Mouse (Mus musculus): ENCODE measurements around the gene 2410137M14Rik. TPM values are rescaled to one million over a fixed set of nuclear protein-coding genes. Genes with fewer than 3 reads are reported as not detected.

2410137M14Rik gene
- polyA plus RNA-seq, 1 experiment from 2014 or later = not detected

DNA sequence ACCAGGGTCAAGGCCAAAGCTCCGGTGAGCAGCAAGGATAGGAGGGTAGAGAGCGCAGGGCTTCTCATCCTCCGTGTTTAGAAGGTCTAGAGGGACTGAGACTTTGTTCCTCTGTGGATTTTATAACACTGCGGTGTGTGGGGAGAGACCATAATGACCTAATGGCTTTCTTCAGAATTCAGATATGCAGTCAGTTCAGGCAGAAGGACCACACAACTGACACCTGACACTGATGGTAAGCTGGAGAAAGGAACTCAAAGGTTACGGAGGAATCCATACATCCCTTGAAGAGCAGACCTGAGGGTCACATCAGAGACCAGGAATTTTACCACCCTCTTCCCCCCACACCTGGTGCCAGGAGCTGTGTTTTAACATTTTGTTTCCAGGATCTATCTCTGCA is 8.4 kb upstream of the 2410137M14Rik start, which contains the start of gene H2-M5:
TSS of gene H2-M5 (minus strand) at position 101 of the 400 bp plus-strand sequence.
- no peak within 1 kb of the TSS for H3K4me2 ChIP-seq (ENCODE audit: low read depth, low read length, severe bottlenecking)
- WGBS = 26% methylated on average over 5 of the region's 5 CpGs
- H3K36me3 ChIP-seq (ENCODE audit: control insufficient read depth, insufficient read depth, low read length) = no peaks in the 10 kb centered on the region
- no peak within 1 kb of the TSS for H3K4me3 ChIP-seq (ENCODE audit: low read depth, low read length)
- H3K9me3 ChIP-seq (ENCODE audit: control insufficient read depth, low read length) = no peaks in the 10 kb centered on the region
- DNase-seq (ENCODE audit: low spot score) = no peak
- no peak within 1 kb of the TSS for H3K27ac ChIP-seq (ENCODE audit: low read depth, low read length)
- H3K9ac ChIP-seq (ENCODE audit: low read length) = no peak within 1 kb of the TSS
- peaks cover 17% of the 10 kb centered on the region for H3K27me3 ChIP-seq (ENCODE audit: control insufficient read depth, insufficient read depth, low read length)
- H3K4me1 ChIP-seq (replicated peaks; ENCODE audit: control insufficient read depth, insufficient read depth, low read length) = 0 out of 2 replicates have a peak, but pooled peaks cover 1% of the 10 kb centered on the region
- no peak for ATAC-seq (replicated peaks; ENCODE audit: low FRiP score)

DNA sequence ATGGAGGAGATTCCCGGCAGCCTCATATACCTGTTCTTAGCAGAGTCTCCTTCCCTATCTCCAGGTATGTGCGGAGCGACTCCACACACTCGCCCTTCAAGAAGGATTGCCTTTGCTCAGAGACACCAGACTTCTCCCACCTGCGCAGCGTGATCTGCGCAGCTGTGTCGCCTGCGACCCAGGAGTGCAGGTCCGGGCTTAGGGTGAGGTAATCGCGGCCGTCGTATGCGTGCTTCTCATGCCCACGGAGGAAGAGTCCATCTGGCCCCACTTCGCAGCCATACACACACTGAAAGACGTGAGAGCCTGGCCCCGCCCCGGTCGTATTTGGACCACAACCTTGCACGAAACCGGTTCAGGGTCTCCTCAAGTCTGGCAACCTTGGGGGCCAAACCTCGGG is 7.4 kb upstream of the 2410137M14Rik start:
- H3K4me3 ChIP-seq (ENCODE audit: low read depth, low read length) = no peak overlapping the region
- H3K4me2 ChIP-seq (ENCODE audit: low read depth, low read length, severe bottlenecking) = no peak overlapping the region
- no peaks in the 10 kb centered on the region for H3K9me3 ChIP-seq (ENCODE audit: control insufficient read depth, low read length)
- ATAC-seq (replicated peaks; ENCODE audit: low FRiP score) = peak; percentile 36; the same call in 1 of the 2 replicates
- H3K4me1 ChIP-seq (replicated peaks; ENCODE audit: control insufficient read depth, insufficient read depth, low read length) = 0 out of 2 replicates have a peak, but pooled peaks cover 1% of the 10 kb centered on the region
- peaks cover 17% of the 10 kb centered on the region for H3K27me3 ChIP-seq (ENCODE audit: control insufficient read depth, insufficient read depth, low read length)
- H3K9ac ChIP-seq (ENCODE audit: low read length) = no peak overlapping the region
- no peak overlapping the region for H3K27ac ChIP-seq (ENCODE audit: low read depth, low read length)
- no peak for DNase-seq (ENCODE audit: low spot score)
- 5% methylated on average over 24 of the region's 24 CpGs for WGBS
- H3K36me3 ChIP-seq (ENCODE audit: control insufficient read depth, insufficient read depth, low read length) = no peaks in the 10 kb centered on the region

DNA sequence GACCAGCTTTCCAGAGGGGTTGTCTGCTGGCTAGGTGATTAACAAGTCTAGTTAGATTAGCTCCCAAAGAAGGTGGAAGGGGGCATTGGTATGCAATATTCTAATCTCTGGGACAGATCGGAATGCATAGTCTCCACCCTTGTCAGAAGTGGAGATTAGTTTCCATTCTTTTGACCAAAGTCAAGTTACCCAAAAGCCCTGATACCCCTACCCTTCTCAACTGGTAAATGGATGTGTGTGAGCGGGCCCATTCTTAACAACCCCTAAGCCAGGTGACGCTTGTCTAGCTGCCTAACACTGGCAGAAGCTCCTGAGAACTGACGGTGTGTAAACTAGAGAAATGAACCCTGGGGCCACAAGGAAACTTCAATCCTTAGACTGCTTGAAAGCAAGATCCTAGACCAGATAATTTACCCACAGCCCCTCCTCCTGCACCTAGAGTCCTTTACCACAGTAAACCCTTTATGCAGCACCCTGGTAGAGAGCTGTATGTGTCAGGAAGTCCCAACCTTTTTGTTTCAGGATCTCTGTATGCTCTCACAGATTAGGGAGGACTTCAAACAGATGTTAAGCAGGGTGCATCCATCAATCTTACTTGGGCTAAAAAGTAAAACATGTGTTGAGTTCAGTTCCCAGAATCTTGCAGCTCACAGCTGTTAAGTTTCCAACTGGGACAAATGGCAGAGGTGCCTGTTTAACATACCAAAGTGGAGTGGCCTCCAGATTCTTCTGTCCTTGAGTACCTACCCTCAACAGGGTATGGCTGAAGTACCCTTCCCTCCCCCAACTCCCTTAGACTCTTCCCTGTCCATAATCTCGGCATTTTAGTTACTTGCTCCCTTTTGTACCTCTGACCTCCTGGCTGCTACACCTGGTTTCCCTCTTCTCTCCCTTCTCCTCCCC is 1.5 kb upstream of the 2410137M14Rik start:
- no peak for ATAC-seq (replicated peaks; ENCODE audit: low FRiP score)

DNA sequence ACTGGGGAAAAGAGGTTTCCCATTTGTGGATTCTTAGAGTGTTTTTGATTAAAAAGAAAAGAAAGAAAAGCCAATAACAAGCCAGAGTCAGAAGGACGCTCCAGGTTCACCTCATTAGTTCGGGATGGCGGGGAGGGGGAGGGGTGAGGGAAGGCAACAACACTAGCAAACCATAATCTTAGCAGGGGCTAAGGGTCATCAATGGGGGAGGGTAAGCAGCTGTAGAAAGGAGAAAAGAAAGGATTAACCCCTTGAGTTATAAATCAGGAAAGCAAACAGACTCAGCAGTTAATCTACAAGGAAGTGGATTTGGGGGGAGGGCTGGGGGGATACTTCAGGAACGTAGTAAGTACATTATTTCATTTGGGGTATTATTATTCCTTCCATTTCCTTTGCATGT is 808 bp upstream of the 2410137M14Rik start:
- H3K27ac ChIP-seq (ENCODE audit: low read depth, low read length) = no peak overlapping the region
- no peak overlapping the region for H3K9ac ChIP-seq (ENCODE audit: low read length)
- ATAC-seq (replicated peaks; ENCODE audit: low FRiP score) (no peak), DNase-seq (ENCODE audit: low spot score) (no peak)
- 8% methylated on average over 4 of the region's 4 CpGs for WGBS
- H3K4me1 ChIP-seq (replicated peaks; ENCODE audit: control insufficient read depth, insufficient read depth, low read length) = no peaks in the 10 kb centered on the region
- no peaks in the 10 kb centered on the region for H3K36me3 ChIP-seq (ENCODE audit: control insufficient read depth, insufficient read depth, low read length)
- no peaks in the 10 kb centered on the region for H3K27me3 ChIP-seq (ENCODE audit: control insufficient read depth, insufficient read depth, low read length)
- no peaks in the 10 kb centered on the region for H3K9me3 ChIP-seq (ENCODE audit: control insufficient read depth, low read length)
- H3K4me3 ChIP-seq (ENCODE audit: low read depth, low read length) = no peak overlapping the region
- no peak overlapping the region for H3K4me2 ChIP-seq (ENCODE audit: low read depth, low read length, severe bottlenecking)

More for the DNA sequence above, 1.5 kb upstream of the 2410137M14Rik start:
- Histone ChIP-seq H3K27ac (ENCODE audit: low read depth, low read length) (no peak overlapping the region), H3K27me3 (ENCODE audit: control insufficient read depth, insufficient read depth, low read length) (no peaks in the 10 kb centered on the region), H3K4me1 (replicated peaks; ENCODE audit: control insufficient read depth, insufficient read depth, low read length) (no peaks in the 10 kb centered on the region), H3K9ac (ENCODE audit: low read length) (no peak overlapping the region), H3K4me2 (ENCODE audit: low read depth, low read length, severe bottlenecking) (no peak overlapping the region), H3K4me3 (ENCODE audit: low read depth, low read length) (no peak overlapping the region), H3K9me3 (ENCODE audit: control insufficient read depth, low read length) (no peaks in the 10 kb centered on the region), H3K36me3 (ENCODE audit: control insufficient read depth, insufficient read depth, low read length) (no peaks in the 10 kb centered on the region)
- 27% methylated on average over 5 of the region's 5 CpGs for WGBS
- DNase-seq (ENCODE audit: low spot score) = no peak

DNA sequence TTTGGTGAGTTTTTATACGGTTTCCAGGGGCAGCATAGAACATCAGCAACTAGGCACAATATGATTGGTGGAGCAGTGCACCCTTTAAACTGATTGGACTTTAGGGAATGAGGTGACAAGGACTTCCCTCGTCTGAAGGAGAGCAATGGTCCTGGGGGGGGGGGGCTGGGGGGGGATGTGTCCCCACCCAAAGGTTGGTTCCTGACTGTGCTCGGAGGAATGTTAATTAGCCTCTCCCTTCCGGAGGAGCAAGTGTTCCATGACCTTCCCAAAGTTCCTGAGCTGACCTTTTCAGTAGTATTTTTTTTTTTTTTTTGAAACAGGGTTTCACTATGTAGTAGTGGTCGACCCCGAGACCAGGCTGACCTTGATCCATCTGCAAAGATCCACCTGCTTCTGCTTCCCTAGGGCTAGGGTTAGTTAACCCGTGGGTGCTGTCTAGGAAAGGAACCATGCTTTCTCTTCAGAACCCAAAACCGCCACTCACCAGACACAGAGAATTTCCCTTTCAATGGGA is 7.7 kb downstream of the 2410137M14Rik start:
- WGBS = 72% methylated on average over 8 of the region's 8 CpGs
- H3K9ac ChIP-seq (ENCODE audit: low read length) = no peak overlapping the region
- H3K4me2 ChIP-seq (ENCODE audit: low read depth, low read length, severe bottlenecking) = no peak overlapping the region
- no peaks in the 10 kb centered on the region for H3K9me3 ChIP-seq (ENCODE audit: control insufficient read depth, low read length)
- ATAC-seq (replicated peaks; ENCODE audit: low FRiP score) (no peak), DNase-seq (ENCODE audit: low spot score) (no peak)
- no peaks in the 10 kb centered on the region for H3K27me3 ChIP-seq (ENCODE audit: control insufficient read depth, insufficient read depth, low read length)
- H3K4me3 ChIP-seq (ENCODE audit: low read depth, low read length) = no peak overlapping the region
- no peak overlapping the region for H3K27ac ChIP-seq (ENCODE audit: low read depth, low read length)
- H3K4me1 ChIP-seq (replicated peaks; ENCODE audit: control insufficient read depth, insufficient read depth, low read length) = no peaks in the 10 kb centered on the region
- no peaks in the 10 kb centered on the region for H3K36me3 ChIP-seq (ENCODE audit: control insufficient read depth, insufficient read depth, low read length)

DNA sequence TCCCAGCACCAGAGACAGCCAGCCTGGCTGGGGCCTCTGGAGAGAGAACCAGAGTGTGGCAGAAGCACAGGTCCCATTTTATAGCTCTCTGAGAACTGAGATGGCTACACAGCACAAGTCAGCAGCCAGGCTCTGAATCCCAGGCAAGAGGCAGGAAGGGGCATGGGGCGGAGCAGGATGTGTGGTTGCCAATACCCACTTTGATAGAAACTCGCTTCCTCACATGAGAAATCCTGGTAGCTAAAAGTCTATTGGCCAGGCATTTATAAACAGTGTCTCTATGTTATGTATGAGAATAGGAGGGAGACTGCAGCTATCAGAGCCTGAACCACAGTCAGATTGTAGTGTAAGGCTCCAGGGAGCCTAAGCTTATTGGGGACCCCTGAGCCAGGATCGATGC is 8.2 kb downstream of the 2410137M14Rik start:
- H3K4me1 ChIP-seq (replicated peaks; ENCODE audit: control insufficient read depth, insufficient read depth, low read length) = no peaks in the 10 kb centered on the region
- H3K36me3 ChIP-seq (ENCODE audit: control insufficient read depth, insufficient read depth, low read length) = no peaks in the 10 kb centered on the region
- 84% methylated on average over 3 of the region's 3 CpGs for WGBS
- no peak overlapping the region for H3K4me2 ChIP-seq (ENCODE audit: low read depth, low read length, severe bottlenecking)
- H3K4me3 ChIP-seq (ENCODE audit: low read depth, low read length) = no peak overlapping the region
- H3K27me3 ChIP-seq (ENCODE audit: control insufficient read depth, insufficient read depth, low read length) = no peaks in the 10 kb centered on the region
- H3K9ac ChIP-seq (ENCODE audit: low read length) = no peak overlapping the region
- DNase-seq (ENCODE audit: low spot score) = no peak
- no peak for ATAC-seq (replicated peaks; ENCODE audit: low FRiP score)
- no peaks in the 10 kb centered on the region for H3K9me3 ChIP-seq (ENCODE audit: control insufficient read depth, low read length)
- no peak overlapping the region for H3K27ac ChIP-seq (ENCODE audit: low read depth, low read length)

DNA sequence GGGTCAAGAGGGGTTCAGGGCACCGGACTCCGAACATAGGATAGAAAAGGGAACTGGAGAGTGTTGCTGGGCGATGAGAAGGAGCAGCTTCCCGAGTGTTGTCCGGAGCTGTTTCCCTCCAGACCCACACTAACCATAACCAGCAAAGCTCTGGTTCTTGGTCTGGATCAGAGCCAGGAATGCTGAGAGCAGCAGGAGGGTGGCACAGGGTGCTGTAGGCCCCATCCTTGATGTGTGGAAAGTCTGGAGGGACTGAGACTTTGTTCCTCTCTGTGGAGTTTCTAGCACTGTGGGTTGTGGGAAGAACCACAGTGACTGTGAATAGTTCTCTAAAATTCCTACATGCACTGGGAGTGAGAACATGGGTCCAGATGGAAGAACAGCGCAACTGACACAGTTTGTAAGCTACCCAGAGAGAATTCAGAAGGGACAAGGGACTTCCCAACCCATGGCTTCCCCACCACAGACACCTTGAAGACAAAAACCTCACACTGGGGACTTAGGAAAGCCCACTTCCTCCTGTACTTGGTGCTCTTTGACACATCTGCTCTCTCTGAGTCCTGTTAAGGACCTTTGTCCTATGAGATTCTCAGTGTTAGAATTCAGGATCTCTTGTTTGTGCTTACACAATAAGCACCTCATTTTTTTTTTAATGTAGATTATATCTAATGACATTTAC is 9.7 kb downstream of the 2410137M14Rik start:
- H3K27me3 ChIP-seq (ENCODE audit: control insufficient read depth, insufficient read depth, low read length) = no peaks in the 10 kb centered on the region
- no peak overlapping the region for H3K27ac ChIP-seq (ENCODE audit: low read depth, low read length)
- no peak overlapping the region for H3K9ac ChIP-seq (ENCODE audit: low read length)
- H3K4me3 ChIP-seq (ENCODE audit: low read depth, low read length) = no peak overlapping the region
- H3K4me1 ChIP-seq (replicated peaks; ENCODE audit: control insufficient read depth, insufficient read depth, low read length) = no peaks in the 10 kb centered on the region
- no peak for ATAC-seq (replicated peaks; ENCODE audit: low FRiP score)
- 81% methylated on average over 6 of the region's 6 CpGs for WGBS
- DNase-seq (ENCODE audit: low spot score) = no peak
- no peaks in the 10 kb centered on the region for H3K9me3 ChIP-seq (ENCODE audit: control insufficient read depth, low read length)
- H3K4me2 ChIP-seq (ENCODE audit: low read depth, low read length, severe bottlenecking) = no peak overlapping the region
- H3K36me3 ChIP-seq (ENCODE audit: control insufficient read depth, insufficient read depth, low read length) = no peaks in the 10 kb centered on the region

DNA sequence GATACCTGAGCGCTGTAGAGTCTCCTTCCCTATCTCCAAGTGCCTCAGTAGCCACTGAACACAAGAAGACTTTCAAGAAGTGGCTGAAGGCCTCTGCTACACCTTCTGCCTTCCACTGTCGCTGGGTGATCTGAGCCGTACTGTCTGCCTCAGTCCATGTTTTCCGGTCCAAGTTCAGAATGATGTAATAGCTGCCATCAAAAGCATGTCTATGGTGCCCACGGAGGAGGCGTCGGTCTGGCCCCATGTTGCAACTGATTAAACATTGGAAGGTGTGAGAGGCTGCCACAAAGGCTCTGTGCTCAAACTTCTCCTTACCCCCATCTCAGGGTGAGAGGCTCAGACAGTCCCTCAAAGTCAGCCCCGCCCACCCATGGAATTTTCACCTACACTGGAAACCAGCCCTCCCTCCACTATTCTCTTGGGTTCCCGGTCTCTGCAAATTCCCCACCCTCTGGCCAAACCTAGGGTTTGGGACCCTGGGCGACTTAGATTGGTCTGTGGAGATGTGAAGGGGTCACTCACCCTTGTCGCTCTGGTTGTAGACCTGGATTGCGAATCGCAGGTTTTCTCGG is 10.6 kb downstream of the 2410137M14Rik start:
- H3K9ac ChIP-seq (ENCODE audit: low read length) = no peak overlapping the region
- no peak overlapping the region for H3K4me3 ChIP-seq (ENCODE audit: low read depth, low read length)
- WGBS = 86% methylated on average over 14 of the region's 14 CpGs
- ATAC-seq (replicated peaks; ENCODE audit: low FRiP score) (no peak), DNase-seq (ENCODE audit: low spot score) (no peak)
- no peaks in the 10 kb centered on the region for H3K27me3 ChIP-seq (ENCODE audit: control insufficient read depth, insufficient read depth, low read length)
- no peaks in the 10 kb centered on the region for H3K9me3 ChIP-seq (ENCODE audit: control insufficient read depth, low read length)
- no peaks in the 10 kb centered on the region for H3K4me1 ChIP-seq (replicated peaks; ENCODE audit: control insufficient read depth, insufficient read depth, low read length)
- no peak overlapping the region for H3K4me2 ChIP-seq (ENCODE audit: low read depth, low read length, severe bottlenecking)
- no peaks in the 10 kb centered on the region for H3K36me3 ChIP-seq (ENCODE audit: control insufficient read depth, insufficient read depth, low read length)
- no peak overlapping the region for H3K27ac ChIP-seq (ENCODE audit: low read depth, low read length)
